Mouse (Mus musculus) effector memory CD4-positive, alpha-beta T cell, adult 7 months (primary cell): ENCODE results near the gene Mmd2. TPM values are rescaled to one million over a fixed set of nuclear protein-coding genes. Genes with fewer than 3 reads are reported as not detected.

ENCODE experiments used
- polyA plus RNA-seq: library from polyadenylated mRNA; unstranded; fragments of 100-300 nt; shearing (Covaris generic); gene quantifications from one replicate; pipeline ENCODE4 v1.2.1, GENCODE M21; 2017

The Mmd2 gene
- polyA plus RNA-seq = not detected

DNA sequence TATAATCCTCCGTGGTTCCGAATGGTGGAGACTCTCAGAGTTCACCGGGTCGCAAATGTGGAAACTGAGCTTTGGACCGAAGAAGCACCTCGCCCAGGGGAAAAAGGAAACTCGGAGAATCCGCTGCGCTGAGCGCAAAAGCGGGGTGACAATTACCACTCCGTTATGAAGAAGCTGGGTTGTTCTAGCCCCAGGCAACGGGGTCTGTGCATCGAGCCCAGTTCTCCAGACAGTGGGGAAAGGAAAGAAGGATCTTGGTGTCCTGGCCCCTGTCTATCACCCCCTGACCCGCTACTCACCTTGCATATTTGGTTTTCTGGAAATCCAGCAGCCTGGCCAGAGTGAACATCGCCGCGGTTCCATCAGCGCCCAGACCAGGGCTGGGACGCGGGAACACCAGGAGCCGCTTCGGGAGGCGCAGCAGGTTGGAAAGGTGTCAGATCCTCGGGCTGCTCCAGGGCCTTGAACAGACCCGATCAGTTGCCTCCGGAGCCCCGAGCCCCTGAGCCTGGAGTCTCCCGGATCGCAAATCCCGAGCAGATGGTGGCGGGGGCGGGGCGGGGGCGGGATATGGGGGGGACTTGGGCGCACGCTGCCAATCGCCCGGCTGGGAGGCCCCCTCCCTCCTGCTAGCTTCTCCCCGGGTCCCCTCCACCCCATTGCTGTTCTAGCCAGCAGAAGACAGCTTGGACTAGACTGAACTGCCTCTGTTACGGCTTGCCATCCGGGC is at the start of gene Mmd2:
Mmd2 (minus strand) TSS at position 542 of the 730 bp plus-strand sequence.

DNA sequence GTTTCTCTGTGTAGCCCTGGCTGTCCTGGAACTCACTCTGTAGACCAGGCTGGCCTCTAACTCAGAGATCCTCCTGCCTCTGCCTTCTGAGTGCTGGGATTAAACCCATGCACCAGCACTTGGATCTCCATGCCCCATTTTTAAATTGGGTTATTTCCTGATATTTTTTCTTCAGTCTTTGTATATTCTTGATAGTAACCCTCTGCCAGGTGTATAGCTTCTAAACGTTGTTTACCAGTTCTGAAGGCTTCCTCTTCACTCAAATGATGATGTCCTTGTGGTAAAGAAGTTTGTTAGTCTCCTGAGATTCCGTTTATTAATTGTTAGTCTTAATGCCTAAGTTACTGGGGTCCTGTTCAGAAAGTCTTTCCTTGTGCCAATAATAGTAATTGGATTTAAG is 18.8 kb upstream of the Mmd2 start, which contains the start of gene Wipi2:
Wipi2 (plus strand) TSS at position 301 of the 400 bp plus-strand sequence.

DNA sequence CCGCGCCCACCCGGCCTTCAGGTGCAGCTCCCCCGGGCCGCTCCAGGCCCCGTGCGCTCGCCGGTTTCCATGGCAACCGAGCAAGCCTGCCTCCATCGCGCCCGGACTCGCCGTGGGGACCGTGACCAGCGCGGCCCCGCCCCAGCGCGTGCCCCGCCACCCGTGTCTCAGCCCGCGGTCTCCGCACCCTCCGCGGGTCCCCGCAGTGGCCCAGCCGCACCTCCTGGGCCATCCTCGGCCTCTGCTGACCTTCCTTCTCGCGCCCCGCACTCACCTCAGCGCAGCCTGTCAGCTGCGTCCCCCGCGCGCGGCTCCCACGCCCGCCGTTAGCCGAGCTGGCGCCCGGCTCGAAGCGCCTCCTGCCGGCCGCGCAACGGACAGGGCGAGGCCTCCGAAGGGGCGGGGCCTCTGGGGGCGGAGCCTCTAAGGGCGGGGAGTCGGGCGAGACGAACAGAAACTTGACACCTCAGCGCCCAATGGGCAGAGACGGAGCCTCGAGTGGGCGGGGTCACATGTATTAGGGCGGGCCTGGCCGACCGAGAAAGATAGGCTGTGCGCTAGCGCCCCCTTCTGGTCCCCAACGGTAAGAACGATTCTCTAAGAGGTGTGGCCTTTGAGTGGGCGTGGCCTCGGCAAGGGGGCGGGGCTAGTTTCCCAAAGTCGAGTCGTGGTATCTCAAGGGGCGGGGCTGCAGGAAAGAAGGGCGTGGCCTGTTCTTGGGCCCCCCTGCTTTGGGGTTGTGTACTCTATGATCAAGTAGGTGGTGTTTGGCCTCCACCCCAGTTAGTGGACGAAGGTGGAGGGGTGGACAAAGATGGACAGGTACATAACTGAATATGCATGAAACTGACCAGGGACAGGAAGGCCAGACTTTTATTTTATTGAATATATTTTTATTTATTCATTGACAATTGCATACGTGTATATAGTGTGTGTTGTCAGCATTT is 57.6 kb downstream of the Mmd2 start, which contains the start of gene Radil:
Radil (minus strand) TSS at position 393 of the 947 bp plus-strand sequence.

DNA sequence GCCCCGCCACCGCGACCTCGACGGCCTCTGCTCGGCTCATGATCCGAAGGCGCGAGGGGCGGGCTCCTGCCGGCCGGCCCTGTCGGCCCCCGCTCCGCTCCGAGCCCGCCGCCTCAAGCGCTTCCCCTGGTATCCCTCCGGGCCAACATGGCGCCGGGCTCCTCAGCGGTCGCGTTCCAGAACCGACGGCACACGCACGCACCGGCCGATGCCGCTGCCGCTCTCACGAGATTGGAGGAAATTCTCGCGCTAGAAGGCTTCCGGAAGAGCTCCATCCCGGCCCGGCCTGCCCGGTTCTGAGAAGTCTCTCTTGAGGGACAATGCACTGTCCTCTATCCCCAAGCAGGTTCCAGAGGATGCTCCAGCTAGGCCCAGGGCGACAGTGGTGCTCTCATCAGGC is 78.7 kb downstream of the Mmd2 start, which contains the start of gene Papolb:
Papolb (minus strand) TSS at position 162 of the 400 bp plus-strand sequence.

Other genes starting within 250 kb of the Mmd2 start
- gene Foxk1, start 207.3 kb downstream of the Mmd2 start, polyA plus RNA-seq = 11.3 TPM
- 23.4 TPM for gene Ap5z1, start 144.9 kb downstream of the Mmd2 start, polyA plus RNA-seq
- gene Papolb, start 78.7 kb downstream of the Mmd2 start, polyA plus RNA-seq = 0.17 TPM
- 0.34 TPM for gene Radil, start 57.7 kb downstream of the Mmd2 start, polyA plus RNA-seq
- 47.4 TPM for gene Wipi2, start 18.9 kb upstream of the Mmd2 start, polyA plus RNA-seq
- 0.69 TPM for gene Slc29a4, start 83.7 kb upstream of the Mmd2 start, polyA plus RNA-seq
- 30.4 TPM for gene Tnrc18, start 208.9 kb upstream of the Mmd2 start, polyA plus RNA-seq